Mouse (Mus musculus): ENCODE results near the gene Prr18. TPM values are rescaled to one million over a fixed set of nuclear protein-coding genes. Genes with fewer than 3 reads are reported as not detected.

Gene Prr18
- polyA plus RNA-seq (2012; fragmentation: generic; extraction: Trizol) = under 1 TPM; 0.07 to 0.71 TPM

DNA sequence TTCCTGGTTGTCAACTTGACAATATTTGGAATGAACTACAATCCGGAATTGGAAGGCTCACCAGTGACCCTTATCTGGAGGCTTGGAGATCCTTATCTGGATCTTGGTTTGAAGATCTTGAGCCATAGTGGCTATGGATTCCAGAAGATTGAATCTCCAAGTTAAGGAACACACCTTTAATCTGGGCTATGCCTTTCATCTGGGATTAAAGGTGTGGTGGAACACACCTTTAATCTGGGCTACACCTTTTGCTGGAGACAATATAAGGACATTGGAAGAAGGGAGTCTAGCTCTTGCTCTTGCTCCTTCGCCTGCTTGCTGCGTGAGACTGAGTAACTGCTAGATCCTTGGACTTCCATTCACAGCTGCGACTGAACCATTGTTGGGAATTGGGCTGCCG is at the start of gene Prr18:
Gene Prr18 (plus strand): TSS at position 301 of the 400 bp plus-strand sequence.

DNA sequence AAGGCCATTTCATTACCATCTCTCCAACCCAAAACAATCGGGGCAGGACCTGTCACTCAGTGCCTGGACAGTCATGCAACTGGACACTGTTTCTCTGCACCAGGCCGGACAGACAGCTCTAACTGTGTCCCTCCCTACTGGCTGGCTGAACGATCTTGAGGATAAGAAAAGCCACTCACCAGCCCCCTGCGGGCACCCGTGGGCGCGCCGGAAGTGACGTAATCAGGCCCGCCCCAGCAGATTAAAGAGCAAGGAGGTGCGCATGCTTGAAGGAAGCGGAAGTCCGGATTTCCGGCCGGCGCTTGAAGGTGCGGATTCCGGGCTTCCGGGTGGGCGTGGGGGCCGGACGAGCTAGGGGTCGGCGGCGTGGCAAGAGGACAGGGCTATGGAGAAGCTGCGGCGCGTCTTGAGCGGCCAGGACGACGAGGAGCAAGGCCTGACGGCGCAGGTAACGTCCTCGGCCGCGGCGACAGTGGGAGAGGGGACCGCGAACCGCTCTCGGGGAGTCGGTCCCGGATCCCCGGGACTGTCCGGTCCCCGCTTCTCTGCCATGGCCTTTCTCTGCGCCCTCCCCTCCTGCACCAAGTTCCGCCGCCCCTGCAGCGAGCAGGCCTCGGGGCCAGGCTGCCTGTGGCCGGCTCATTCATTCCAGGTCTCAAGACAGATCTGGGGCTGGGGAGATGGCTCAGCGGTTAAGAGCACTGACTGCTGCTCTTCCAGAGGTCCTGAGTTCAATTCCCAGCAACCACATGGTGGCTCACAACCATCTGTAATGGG is 26.2 kb upstream of the Prr18 start, which contains the start of gene Sft2d1:
Gene Sft2d1 (plus strand): TSS at position 265 of the 777 bp plus-strand sequence.

DNA sequence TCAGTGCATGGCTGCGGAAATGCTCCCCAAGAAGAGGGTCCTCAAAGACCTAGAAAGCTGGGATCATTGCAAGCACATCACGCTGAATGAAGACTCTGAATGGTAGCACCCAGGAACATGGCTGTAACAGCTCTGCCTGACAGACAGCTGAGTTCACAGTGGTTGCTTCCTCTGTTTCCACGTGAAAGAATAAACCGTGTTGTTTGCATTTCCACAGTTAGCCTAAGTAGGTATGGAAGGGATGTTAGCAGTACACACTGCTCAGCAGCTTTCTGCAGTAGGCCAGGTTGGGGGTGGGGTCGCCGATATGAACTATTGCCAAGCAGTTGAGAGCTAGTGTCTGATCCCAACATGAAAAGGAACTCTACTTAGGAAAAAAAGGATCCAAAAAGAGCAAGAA is 18.4 kb downstream of the Prr18 start, which contains the start of gene T2:
Gene T2 (plus strand): TSS at position 301 of the 400 bp plus-strand sequence.

Other genes starting within 250 kb of the Prr18 start
- not detected for gene Gm49673, start 189.7 kb upstream of the Prr18 start, polyA plus RNA-seq (2012; fragmentation: generic; extraction: Trizol)
- 10 to 100 TPM; 19.6 to 66.9 TPM for gene Rnaset2a, start 189.4 kb upstream of the Prr18 start, polyA plus RNA-seq (2012; fragmentation: generic; extraction: Trizol)
- 1 to 10 TPM in 1 of 2 experiments, under 1 TPM in 1; 0.64 to 4.9 TPM for gene Fgfr1op, start 172.0 kb upstream of the Prr18 start, polyA plus RNA-seq (2012; fragmentation: generic; extraction: Trizol)
- gene Ccr6, start 101.4 kb upstream of the Prr18 start, polyA plus RNA-seq (2012; fragmentation: generic; extraction: Trizol) = not detected
- 10 to 100 TPM; 16.8 to 88.5 TPM for gene Mpc1, start 54.6 kb upstream of the Prr18 start, polyA plus RNA-seq (2012; fragmentation: generic; extraction: Trizol)
- gene Sft2d1, start 26.4 kb upstream of the Prr18 start, polyA plus RNA-seq (2012; fragmentation: generic; extraction: Trizol) = 10 to 100 TPM; 11.6 to 40.1 TPM
- gene T2, start 18.5 kb downstream of the Prr18 start, polyA plus RNA-seq (2012; fragmentation: generic; extraction: Trizol) = under 1 TPM; 0.09 TPM
- under 1 TPM in 1 of 2 experiments, not detected in 1; 0.02 TPM for gene T, start 97.0 kb downstream of the Prr18 start, polyA plus RNA-seq (2012; fragmentation: generic; extraction: Trizol)
- gene Pde10a, start 187.9 kb downstream of the Prr18 start, polyA plus RNA-seq (2012; fragmentation: generic; extraction: Trizol) = under 1 TPM; 0.02 to 0.25 TPM
- not detected for gene Gm17087, start 229.5 kb downstream of the Prr18 start, polyA plus RNA-seq (2012; fragmentation: generic; extraction: Trizol)

Data from C3H10T1/2 (cell line).